Mouse (Mus musculus): ENCODE data around the gene Atl1. TPM values are rescaled to one million over a fixed set of nuclear protein-coding genes. Genes with fewer than 3 reads are reported as not detected.

Atl1 gene
- 0.75 and 0.98 TPM in 2 replicates for total RNA-seq (2015)
- total RNA-seq (2017): 0.95 and 1.8 TPM in 2 replicates

DNA sequence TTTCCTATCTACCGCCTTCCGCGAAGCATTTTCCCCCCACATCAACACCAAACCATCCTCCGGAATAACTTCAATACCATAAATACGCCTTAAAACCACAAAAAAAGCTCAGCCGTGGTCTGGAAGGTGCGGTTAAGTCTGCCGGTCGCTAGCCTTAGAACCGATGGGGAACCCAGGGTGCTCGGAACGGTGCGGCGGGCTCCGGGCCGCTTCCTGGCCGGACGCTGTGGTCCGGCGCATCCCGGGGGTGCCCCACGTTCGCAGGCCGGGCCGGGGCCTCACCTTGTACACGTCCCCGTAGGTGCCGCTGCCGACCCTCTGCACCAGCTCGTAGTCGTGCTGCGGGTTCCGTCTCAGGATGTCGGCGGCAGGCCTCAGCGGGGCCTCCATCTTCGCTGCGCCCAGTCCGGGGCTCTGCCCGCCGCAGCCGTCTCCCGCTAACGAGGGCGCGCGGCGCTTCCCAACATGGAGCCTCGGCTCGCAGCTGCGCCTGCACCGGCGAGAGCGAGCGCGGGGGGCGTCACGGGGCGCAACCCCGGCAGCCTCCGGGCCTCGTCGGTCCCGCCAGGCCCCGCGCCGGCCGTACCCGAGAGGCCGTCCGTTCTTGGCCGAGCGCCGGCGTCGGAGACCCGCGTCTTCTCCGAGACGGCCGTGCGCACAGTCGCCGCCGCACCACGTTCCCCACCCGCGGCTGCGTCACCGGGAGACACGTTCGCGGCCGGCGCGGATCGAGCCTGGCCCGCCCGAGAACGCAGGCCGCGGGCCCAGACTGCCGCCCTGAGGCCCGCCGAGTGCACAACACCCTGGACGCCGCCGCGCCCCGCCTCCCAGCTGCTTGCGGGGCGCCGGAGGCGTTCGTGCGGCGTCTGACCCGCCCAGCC, at the start of gene Atl1, which contains the start of gene Map4k5:
Atl1 (plus strand) TSS at position 244 of the 881 bp plus-strand sequence.
Map4k5 (minus strand) TSS at position 830 of the 881 bp plus-strand sequence.
- ATAC-seq (ENCODE audit: poor library complexity, severe bottlenecking): peak; percentile 94

DNA sequence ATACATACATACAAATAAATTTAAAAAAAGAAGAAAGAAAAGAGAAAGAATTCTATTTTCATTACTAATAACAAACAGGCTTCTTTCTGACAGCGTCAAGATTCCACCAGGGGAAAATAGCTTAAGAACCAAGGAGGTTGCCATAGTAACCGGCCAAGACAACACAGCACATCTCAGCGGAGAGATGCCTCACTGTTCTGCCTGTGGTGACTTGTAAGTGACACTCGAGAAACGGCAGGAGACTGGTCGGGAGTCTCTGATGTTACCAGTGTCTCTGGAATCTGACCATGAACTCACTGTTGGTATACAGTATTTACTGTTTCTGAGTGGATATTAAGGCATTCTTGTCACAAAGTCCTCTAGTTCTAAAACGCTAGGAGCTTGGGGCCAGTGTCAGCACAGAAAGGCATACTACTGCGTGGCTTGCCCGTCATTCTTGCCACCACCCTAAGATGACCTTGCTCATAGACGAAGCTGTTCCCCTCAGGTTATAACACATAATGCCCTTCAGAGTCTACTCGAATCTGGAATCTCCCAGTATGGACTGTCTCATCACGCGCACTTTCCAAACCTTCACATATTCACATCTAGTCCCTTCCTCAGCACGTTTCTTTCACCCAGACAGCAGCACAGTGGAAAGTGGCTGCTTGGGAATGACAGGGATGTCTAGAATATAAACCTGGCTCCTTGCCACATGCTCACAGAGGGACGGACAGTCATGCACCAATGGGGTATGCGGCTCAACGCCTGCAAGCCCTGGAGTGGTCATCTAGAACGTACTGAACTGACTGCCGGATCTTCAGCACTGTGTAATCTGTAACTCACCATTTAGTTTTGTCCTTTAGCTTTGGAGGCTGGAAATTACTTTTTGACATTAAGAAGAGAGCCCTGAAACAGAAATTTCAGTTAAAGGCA, 48.6 kb upstream of the Atl1 start:
- no peak for ATAC-seq (ENCODE audit: poor library complexity, severe bottlenecking)

DNA sequence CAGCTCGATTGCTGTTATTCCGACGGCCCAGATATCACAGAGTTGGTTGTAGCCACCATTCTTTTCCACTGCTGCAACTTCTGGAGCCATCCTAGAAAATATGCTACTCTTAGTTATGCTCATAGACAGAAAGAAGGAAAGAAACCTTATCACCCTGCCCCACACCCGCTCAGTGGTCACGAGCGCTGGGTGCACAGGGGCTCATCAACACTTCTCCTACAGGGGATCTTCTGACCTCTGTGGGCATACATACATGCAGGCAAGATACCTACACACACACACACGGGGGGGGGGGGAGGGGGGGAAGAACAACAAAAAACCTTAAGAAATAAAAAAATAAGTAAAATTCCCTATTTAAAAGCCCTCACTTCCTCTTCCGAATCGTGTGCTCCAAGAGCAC, 46.7 kb upstream of the Atl1 start:
- ATAC-seq (ENCODE audit: poor library complexity, severe bottlenecking): no peak

DNA sequence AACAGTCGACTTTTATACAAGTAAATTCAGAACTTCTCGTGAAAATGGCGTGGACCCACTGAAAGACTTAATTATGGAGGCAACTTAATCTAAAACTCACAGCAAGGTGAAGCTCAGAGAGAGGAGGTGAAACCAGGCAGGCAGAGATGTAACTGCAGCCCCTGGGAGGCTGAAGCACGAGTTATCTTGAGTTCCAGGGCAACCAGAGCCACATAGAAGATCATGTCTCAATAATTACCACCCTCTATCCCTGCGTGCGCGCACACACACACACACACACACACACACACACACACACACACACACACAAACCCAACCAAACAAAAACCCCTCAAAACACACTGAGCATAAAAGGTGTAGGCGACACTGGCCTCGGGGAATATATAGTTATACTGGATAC, 45.9 kb upstream of the Atl1 start:
- ATAC-seq (ENCODE audit: poor library complexity, severe bottlenecking): no peak

DNA sequence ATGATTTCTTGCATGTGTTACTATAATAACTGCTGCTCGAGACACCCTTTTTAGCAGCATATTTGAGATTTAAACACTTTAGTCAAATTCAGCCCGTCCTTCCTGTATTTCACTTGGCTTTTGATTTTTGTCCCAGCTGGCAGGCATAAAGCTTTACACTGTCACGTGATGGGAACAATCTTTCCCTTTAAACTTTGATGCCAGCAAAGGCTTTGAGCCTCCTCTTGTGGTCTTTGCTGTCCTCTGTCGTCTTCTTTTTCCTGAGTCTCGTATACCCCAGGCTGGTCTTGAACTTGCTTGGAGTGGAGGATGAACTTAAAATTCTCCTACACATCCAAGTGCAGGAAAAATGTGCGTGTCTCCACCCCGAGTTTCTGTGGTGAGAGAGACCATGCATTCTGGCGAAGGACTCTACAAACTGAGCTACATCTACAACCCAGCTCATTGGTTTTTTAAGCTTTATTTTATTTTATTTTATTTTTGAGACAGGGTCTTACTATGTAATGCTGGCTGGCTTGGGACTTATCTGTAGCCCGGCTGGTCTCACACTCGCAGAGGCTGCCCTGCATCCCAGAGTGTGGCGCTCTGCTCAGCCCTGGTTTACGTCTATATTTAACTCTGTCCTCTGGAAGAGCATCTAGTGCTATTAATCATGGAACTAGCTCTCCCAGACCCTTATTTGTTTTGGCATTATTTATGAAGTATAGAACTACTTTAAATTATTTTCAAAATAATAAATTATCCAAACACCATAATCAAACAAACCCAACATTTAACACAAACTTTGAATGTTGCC, 44.1 kb upstream of the Atl1 start:
- ATAC-seq (ENCODE audit: poor library complexity, severe bottlenecking): no peak

DNA sequence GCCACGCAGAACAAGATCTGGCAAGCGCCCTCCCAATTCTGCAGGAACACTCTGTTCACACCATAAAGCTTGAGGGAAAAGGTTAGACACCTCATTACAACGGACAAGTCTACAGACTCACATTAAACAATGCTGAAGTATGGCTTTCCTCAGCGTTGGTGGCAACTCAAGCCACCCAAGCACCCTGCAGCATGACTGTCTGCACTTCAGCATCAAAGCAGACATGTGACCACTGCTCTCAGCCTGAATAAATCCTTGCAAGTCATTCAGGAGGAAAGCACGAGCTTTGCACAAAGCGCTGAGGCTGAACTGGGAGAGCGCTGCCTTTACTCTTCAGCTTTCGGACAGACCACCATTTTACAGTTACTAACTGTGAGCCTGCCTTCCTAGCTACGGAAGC, 40.1 kb upstream of the Atl1 start:
- ATAC-seq (ENCODE audit: poor library complexity, severe bottlenecking): no peak

DNA sequence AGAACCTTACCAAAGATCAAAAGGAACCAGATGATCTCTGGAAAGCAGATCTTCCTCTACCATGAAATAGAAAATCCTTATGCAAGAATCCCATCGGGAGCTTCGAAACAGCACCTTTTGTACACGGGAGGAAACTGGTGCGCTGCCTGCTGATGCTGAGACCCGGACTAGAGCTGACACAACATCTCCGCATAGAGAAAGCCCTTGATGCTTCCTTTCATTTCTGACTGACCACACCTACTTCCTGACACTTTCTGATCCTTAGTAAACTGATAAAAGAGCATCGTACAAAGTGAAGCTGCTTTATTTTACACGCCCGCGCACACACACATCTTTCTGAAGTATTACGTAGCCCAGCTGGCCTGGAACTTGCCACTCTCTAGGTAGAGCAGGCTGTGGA, 39.0 kb upstream of the Atl1 start:
- peak; percentile 38; the same call in 1 of the 2 replicates for ATAC-seq (ENCODE audit: poor library complexity, severe bottlenecking)

DNA sequence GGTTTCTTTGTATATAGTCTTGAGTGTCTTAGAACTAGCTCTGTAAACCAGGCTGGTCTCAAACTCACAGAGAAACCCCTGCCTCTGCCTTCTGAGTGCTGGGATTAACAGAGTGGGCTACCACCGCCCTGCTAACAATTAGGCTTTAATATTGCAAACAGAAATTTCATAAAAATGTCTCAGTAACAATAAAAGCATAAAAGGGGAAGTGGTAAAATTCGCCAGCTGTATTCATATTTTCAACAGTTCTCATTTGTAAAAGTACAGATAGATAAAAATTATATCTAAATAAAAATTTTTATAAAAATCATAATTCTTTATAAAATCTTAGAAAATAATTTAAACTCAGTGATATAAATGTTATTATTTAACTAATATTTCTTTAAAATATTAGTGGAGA, 38.5 kb upstream of the Atl1 start:
- ATAC-seq (ENCODE audit: poor library complexity, severe bottlenecking): no peak

DNA sequence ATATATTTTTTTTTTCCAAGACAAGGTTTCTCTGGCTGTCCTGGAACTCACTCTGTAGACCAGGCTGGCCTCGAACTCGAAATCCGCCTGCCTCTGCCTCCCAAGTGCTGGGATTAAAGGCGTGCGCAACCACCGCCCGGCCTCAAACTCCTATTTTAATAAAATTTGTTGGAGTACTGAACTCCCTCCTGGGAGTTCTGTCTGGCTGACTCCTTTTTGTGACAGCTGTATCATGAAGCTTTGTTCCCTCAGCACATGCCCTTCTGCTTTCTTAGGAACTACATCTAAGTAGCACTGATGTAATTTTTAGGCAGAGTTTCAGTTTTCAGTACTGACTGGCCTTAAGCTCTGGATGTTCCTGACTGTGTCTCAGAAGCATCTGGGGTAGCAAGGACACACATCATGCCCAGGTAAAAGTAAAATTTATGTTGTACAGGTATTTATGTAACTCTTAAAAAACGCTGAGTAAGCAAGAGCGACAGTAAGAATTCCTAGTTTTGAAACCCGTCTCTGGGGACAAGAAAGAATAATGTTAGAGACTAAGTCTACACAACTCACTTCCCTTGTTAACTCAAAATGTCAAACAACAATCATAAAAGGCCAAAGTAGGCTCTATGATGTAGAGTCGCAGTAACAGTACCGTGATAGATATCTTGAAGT, 36.6 kb upstream of the Atl1 start:
- no peak for ATAC-seq (ENCODE audit: poor library complexity, severe bottlenecking)

DNA sequence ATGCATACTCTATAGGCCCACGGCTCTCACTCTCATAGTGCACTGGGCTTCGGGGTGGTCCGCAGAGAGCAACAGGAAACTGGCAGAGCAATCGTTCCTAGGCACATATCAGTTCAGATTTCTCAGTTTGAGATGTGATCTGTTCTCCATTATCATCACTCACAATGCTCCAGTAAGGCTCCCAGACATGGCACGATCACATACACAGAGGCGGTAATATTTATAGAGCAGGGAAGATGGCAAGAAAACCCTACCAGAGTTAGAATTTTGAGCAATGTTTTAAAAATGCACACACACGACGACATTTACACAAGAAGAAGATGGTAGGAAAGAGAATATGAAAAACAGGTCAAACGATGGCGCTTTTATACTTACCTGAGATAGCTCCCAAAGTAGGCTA, 36.0 kb upstream of the Atl1 start:
- no peak for ATAC-seq (ENCODE audit: poor library complexity, severe bottlenecking)

DNA sequence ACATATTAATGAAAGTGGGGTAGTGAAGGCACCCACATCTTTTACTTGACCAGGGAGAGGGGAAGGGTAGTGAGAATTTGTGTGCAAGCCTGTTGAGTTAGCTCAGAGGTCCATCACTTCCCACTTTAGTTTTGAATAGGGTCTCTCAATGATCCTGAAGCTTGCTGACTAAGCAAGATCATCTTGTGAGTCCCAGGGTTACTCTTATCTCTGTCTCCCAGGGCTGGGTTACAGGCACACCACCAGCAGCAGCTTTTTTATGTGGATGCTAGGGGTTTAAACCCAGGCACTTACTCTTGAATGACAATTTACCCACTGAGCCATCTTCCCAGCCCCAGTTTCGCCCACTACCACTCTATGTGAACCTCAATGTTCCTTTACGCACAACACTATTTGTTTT, 34.8 kb upstream of the Atl1 start:
- ATAC-seq (ENCODE audit: poor library complexity, severe bottlenecking): no peak

DNA sequence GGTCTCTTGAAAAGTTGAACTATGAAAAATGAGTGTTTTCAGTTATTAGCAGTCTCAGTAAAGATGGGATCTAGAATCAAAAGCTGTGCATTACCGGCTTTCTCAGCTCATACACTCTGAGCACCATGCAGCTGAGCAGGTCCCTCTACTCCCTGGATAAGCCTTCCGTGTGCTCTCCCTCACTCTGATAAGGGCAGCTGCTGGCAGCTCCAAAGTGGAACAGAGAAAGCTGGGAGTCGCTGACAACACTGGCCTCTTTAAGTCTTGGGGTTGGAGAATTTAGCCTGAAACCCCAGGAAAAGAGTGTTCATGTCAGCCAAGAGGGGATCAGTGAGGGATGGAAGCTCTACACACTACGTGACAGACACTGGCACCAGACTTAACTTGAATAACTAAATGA, 33.6 kb upstream of the Atl1 start:
- no peak for ATAC-seq (ENCODE audit: poor library complexity, severe bottlenecking)

DNA sequence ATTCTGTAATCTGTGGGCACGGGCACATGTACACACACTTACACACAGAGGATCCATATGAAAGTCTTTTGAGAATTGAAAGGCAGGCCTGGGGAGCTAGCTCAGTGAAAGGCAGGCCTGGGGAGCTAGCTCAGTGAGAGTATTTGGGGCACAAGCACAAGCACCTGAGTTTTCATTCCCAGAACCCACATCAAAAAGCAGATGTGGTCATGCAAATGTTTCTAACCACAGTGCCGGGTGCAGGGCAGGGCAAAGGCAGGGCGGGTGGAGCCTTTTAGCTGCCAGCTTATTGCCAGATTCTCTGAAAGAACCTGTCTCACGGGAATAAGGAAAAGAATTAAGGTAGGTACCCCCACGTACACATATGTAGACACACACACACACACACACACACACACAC, 28.9 kb upstream of the Atl1 start:
- peak; percentile 90 for ATAC-seq (ENCODE audit: poor library complexity, severe bottlenecking)

DNA sequence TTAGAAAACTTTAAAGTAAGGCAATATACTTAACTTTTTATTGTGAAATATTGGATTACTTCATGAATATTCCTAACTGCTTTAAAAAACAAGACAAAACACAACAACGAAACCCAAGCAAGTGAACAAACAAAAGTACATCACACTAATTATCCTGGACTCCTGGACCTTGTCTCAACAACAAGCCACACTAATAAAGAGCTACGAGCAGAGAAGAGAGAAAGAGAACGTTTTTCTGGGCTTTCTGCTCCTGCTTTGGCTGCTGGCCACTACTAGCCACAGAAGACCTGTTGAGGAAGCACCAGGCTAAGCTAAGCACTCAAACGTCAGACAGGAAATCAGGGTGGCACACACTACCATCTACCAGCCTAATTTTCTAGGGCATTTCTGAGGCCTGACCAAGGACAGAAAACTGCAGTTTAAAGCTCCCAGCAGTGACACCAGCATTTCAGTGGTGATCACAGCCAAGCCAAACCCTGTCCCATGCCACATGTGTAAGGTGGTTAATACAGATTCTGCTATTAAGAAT, 28.2 kb upstream of the Atl1 start:
- ATAC-seq (ENCODE audit: poor library complexity, severe bottlenecking): peak; percentile 57

DNA sequence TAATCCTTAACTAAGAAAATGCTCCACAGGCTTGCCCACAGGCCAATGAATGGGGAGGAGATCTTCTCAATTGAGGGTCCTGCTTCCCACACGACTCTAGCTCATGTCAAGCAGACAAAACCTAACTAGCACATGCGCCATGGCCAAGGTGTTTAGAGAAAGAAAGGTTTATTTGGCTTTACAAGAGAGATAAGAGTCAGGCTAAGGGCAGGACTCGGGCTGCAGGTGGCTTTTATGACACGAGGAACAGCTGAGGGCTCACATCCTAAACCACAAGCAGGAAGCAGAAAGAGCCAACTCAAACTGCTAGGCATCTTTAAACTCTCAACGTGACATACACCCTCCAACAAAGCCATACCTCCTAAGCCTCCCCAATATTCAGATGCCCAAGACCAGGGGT, 25.1 kb upstream of the Atl1 start:
- no peak for ATAC-seq (ENCODE audit: poor library complexity, severe bottlenecking)

DNA sequence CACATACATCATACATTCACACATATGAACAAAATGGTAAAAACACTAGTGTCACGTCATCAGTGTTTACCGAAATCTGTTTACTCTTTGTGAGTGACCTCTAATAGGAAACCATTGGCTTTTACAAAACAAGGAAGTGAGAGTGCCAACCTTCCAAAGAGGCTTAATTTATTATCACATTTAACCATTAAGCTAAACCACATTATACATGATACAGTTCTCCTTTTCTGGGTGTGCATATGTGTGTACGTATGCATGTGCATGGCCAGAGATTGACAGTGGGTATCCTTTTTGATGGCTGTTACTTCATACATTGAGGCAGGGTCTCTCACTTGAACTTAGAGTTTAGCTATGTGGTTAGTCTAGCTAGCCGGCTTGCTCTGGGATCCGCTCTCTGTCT, 20.8 kb upstream of the Atl1 start:
- peak; percentile 67 for ATAC-seq (ENCODE audit: poor library complexity, severe bottlenecking)

DNA sequence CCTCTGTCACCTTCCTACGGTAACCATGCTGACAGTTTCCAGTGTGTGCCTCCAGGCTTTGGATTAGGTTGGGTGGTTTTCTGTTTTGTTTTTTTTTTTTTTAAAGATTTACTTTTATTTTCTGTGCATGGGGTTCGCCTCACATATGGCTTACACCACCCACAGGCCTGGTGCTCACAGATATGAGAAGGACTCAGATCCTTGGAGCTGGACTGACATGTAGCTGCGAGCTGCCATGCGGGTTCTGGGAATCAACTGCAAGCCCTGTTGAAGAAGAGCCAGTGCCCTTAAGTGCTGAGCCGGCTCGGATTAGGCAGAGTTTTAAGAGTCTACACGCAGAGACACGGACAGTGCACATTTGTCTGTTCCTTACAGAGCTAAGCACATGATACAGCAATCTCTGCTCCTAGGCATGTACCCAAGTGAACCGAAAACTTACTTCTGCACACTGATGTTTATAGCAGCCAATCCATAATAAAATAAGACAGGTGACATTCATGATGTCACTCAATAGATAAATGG, 14.5 kb upstream of the Atl1 start:
- ATAC-seq (ENCODE audit: poor library complexity, severe bottlenecking): no peak

DNA sequence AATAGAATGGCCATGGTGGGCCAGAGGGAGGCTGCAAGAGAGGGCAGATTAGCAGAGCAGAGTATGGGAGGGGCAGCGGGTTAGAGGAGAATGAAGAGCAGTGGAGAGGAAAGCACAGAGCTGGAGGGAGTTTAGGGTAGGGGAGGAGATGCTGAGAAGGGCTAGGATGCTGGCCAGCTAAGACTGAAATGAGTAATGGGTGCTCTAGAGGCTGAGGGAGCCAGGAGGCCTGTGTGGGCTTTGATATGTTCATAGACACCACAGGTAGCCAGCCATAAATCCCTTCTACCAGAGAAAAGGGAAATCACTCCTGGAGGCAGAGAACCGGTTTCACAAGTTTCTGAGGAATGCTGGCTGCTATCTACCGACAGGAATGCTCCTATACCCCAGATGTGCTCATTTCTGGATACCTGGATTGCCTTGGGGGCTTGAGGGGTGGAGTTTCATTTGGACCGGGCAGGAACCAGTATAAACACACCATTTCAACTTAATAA, 13.2 kb upstream of the Atl1 start:
- ATAC-seq (ENCODE audit: poor library complexity, severe bottlenecking): no peak

DNA sequence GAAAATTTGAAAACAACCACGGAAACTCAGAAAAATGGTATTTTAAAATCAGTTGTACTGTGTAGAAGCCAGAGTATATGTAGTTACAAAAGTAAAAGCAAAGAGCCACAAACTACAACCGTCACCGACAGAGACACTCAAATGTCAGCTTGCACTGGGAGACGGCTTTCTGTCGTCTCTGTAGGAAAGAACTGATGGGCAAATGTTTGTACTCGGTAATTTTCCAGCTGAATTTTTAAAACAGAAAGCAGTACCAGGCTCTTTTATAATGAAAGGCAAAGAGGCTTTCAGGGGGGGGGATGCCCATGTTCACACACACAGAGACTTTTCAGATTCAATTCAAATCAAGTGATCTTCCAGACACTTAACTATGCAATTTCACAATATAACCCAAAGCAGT, 12.7 kb upstream of the Atl1 start:
- no peak for ATAC-seq (ENCODE audit: poor library complexity, severe bottlenecking)
